Mouse (Mus musculus) embryonic fibroblast, embryonic 13.5 days (primary cell): ENCODE data around the gene Gse1.

Source experiments
- CTCF ChIP-seq: IDR thresholded peaks from 2 replicates; pipeline ENCODE4 v1.5.1; 2011; ENCODE audit warnings: mild to moderate bottlenecking, control low read depth, low read length, moderate library complexity, borderline replicate concordance; ENCODE audit not compliant: insufficient read depth
- POLR2A ChIP-seq: IDR thresholded peaks from 2 replicates; pipeline ENCODE4 v1.6.1; 2011; ENCODE audit warnings: low read depth, mild to moderate bottlenecking, control low read depth, low read length, moderate library complexity

- TF ChIP-seq POLR2A (no peak), CTCF (no peak)
These were observed 353.1 kb downstream of the Gse1 start for GRCm38 (mm10) chr8:120581329-120581728.
